Mouse (Mus musculus) MEL (cell line): ENCODE results near the gene Hspa1a.

Experiments used
- CHD2 ChIP-seq: IDR thresholded peaks from 2 replicates; pipeline ENCODE4 v1.6.1; 2011; ENCODE audit warnings: low read length, improper control_type of control experiment
- CTCF ChIP-seq, 3 experiments: IDR thresholded peaks in 2 of 3; conservative IDR thresholded peaks in 1 of 3; 2 replicates each; pipeline ENCODE4 v1.5.1; 2011 to 2012; ENCODE audit warnings: low read length in 3 of 3, low read depth in 2 of 3, mild to moderate bottlenecking in 2 of 3, improper control_type of control experiment in 1 of 3, inconsistent platforms in 1 of 3, mixed read lengths in 1 of 3, moderate library complexity in 1 of 3; ENCODE audit not compliant: control insufficient read depth in 1 of 3, insufficient read depth in 1 of 3, poor library complexity in 1 of 3, severe bottlenecking in 1 of 3
- GATA1 ChIP-seq: IDR thresholded peaks from 2 replicates; pipeline ENCODE4 v1.6.1; 2011; ENCODE audit warnings: low read depth, low read length, improper control_type of control experiment
- KAT2A ChIP-seq: conservative IDR thresholded peaks from 2 replicates; pipeline ENCODE4 v1.6.1; 2012; ENCODE audit warnings: low read depth, low read length, improper control_type of control experiment, inconsistent platforms
- MAX ChIP-seq: IDR thresholded peaks from 2 replicates; pipeline ENCODE4 v1.6.1; 2011; ENCODE audit warnings: low read length, improper control_type of control experiment
- POLR2A ChIP-seq, 2 experiments: IDR thresholded peaks; 2 replicates each; pipeline ENCODE4 v1.6.1; 2011 to 2012; ENCODE audit warnings: low read length in 2 of 2, mild to moderate bottlenecking in 2 of 2, control low read depth in 1 of 2, improper control_type of control experiment in 1 of 2, low read depth in 1 of 2, moderate library complexity in 1 of 2; ENCODE audit not compliant: control insufficient read depth in 1 of 2, insufficient read depth in 1 of 2, poor library complexity in 1 of 2
- POLR2AphosphoS2 ChIP-seq: IDR thresholded peaks from 2 replicates; pipeline ENCODE4 v1.6.1; 2011; ENCODE audit warnings: low read length, improper control_type of control experiment
- RCOR1 ChIP-seq: IDR thresholded peaks from 2 replicates; pipeline ENCODE4 v1.6.1; 2012; ENCODE audit warnings: low read depth, mild to moderate bottlenecking, inconsistent platforms, low read length, improper control_type of control experiment
- ZC3H11A ChIP-seq: IDR thresholded peaks from 2 replicates; pipeline ENCODE4 v1.6.1; 2012; ENCODE audit warnings: low read depth, mild to moderate bottlenecking, inconsistent platforms, low read length, improper control_type of control experiment
- ZMIZ1 ChIP-seq: IDR thresholded peaks from 2 replicates; pipeline ENCODE4 v1.6.1; 2012; ENCODE audit warnings: low read depth, mild to moderate bottlenecking, inconsistent platforms, low read length, improper control_type of control experiment, moderate library complexity

DNA sequence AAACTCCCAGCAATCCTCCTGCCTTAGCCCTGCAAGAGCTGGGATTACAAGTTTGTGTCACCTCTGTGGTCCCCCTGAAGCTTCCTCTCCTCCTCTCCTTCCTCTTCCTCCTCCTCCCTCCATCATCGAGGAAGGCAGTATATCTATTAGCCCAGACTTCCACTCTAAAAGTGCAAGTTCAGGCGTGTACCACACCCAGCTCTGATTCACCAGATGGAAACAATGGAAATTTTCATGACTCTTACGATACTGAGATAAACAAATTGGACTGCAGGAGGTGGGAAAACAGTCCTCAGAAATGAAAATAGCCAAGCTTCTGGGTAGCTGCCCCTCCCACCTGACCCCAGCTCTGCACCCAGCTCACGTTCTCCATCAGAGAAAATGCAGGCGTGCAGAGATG is 6.3 kb downstream of the Hspa1a start:
- TF ChIP-seq CTCF (IDR thresholded peaks at IDR 0.05 in 2 of 3, conservative IDR thresholded peaks at IDR 0.05 in 1 of 3; ENCODE audit: control insufficient read depth in 1 of 3, insufficient read depth in 1 of 3, low read depth in 2 of 3, low read length in 3 of 3, poor library complexity in 1 of 3, severe bottlenecking in 1 of 3) (no peak), GATA1 (no peak), MAX (no peak), CHD2 (no peak), RCOR1 (no peak), ZC3H11A (no peak), POLR2A (IDR thresholded peaks at IDR 0.05; ENCODE audit: control insufficient read depth in 1 of 2, insufficient read depth in 1 of 2, low read depth in 1 of 2, low read length in 2 of 2, poor library complexity in 1 of 2) (no peak), POLR2AphosphoS2 (no peak), KAT2A (no peak), ZMIZ1 (no peak)
